Mouse (Mus musculus) C2C12 (cell line): ENCODE measurements around the gene Rabggta.

Experiments used
- CEBPB ChIP-seq: IDR thresholded peaks from one replicate; pipeline ENCODE4 v1.6.1; 2011; ENCODE audit warnings: low read depth, mild to moderate bottlenecking, control low read depth, moderate library complexity
- CTCF ChIP-seq: IDR thresholded peaks from one replicate; pipeline ENCODE4 v1.5.1; 2011; ENCODE audit not compliant: control insufficient read depth, insufficient read depth, insufficient read length
- MAX ChIP-seq: IDR thresholded peaks from one replicate; pipeline ENCODE4 v1.6.1; 2011; ENCODE audit warnings: mild to moderate bottlenecking, control low read depth
- MYOD1 ChIP-seq: IDR thresholded peaks from one replicate; pipeline ENCODE4 v1.6.1; 2011; ENCODE audit warnings: low read depth; ENCODE audit not compliant: control insufficient read depth, insufficient read length
- MYOG ChIP-seq: IDR thresholded peaks from one replicate; pipeline ENCODE4 v1.6.1; 2011; ENCODE audit not compliant: control insufficient read depth, insufficient read length; ENCODE audit errors: extremely low read depth
- USF1 ChIP-seq: IDR thresholded peaks from one replicate; pipeline ENCODE4 v1.6.1; 2011; ENCODE audit warnings: low read depth, mild to moderate bottlenecking, control low read depth, moderate library complexity

GRCm38 (mm10) chr14:55726261-55726660 is 4.2 kb upstream of the Rabggta start:
- TF ChIP-seq CTCF = no peak
- TF ChIP-seq USF1 = no peak
- no peak for TF ChIP-seq CEBPB
- no peak for TF ChIP-seq MAX
- TF ChIP-seq MYOD1 = no peak
- no peak for TF ChIP-seq MYOG
